Mouse (Mus musculus) neural tube, embryonic 14.5 days (tissue): Measurements from ENCODE around the gene Kctd18. TPM values are rescaled to one million over a fixed set of nuclear protein-coding genes. Genes with fewer than 3 reads are reported as not detected.

Experiments used
- polyA plus RNA-seq: library from polyadenylated mRNA; unstranded; fragments of >200 nt; fragmentation: Nextera tagmentation; extraction: Ambion mirVana; gene quantifications from 2 replicates; pipeline ENCODE4 v1.2.1, GENCODE M21; 2014

The Kctd18 gene
- polyA plus RNA-seq, 1 experiment from 2014 or later = 25.7 TPM

Other genes with a start within 250 kb of the Kctd18 start
- gene Spats2l, start 244.8 kb downstream of the Kctd18 start, polyA plus RNA-seq = 67.4 and 70.1 TPM in 2 replicates
- gene Sgo2a, start 23.0 kb downstream of the Kctd18 start, polyA plus RNA-seq = 1.9 and 2.4 TPM in 2 replicates
- 0.08 and 0.28 TPM in 2 replicates for gene Aox1, start 11.0 kb upstream of the Kctd18 start, polyA plus RNA-seq
- gene Aox3, start 94.2 kb upstream of the Kctd18 start, polyA plus RNA-seq = 0.13 and 0.18 TPM in 2 replicates
- 0.51 and 1.1 TPM in 2 replicates for gene Aox4, start 191.4 kb upstream of the Kctd18 start, polyA plus RNA-seq